In genomic region chr5:114007753-114008453, GRCm38 (mm10) we compare ENCODE assay signal across 38 mouse cellular contexts. TPM values are rescaled to one million over a fixed set of nuclear protein-coding genes. Genes with fewer than 3 reads are reported as not detected.
DNase-seq lines count a peak whose midpoint lies in the region; ATAC-seq and TF ChIP-seq lines count a peak whose summit lies in the region.
"Had no signal": no experiment of that assay in that cellular context is flagged by ENCODE, and none has a peak within 500 bp of the region (broad histone marks: within the 10 kb centered on the region; RNA-seq: fewer than 3 reads in every experiment).

No protein-coding gene starts in this region.

- peak; percentile 47 to 56 for DNase-seq in cerebellum, postnatal 10 days
- DNase-seq in cerebellum, adult 8-10 months, result no peak
- no peak for DNase-seq in hindbrain, embryonic 14.5 days (ENCODE audit: low spot score)
- DNase-seq in midbrain, postnatal 0 days (ENCODE audit: low spot score), result peak; percentile 31
- no peak for DNase-seq in B cell, adult 2 months
- DNase-seq: adrenal gland, adult 8-10 months; gastrocnemius, postnatal 10 days; heart, postnatal 10 days; kidney, adult 11 months; liver, embryonic 13.5 days; lung, adult 18-20 months; lung, postnatal 4 days; midbrain, embryonic 14.5 days; right cerebral cortex, postnatal 4 days; thymus, adult 18-20 months; thymus, postnatal 25 days had no signal

- TF ChIP-seq CTCF in midbrain, postnatal 0 days (IDR thresholded peaks at IDR 0.05), result no peak

- no peaks in the 10 kb centered on the region for H3K9me3 ChIP-seq in hindbrain, embryonic 16.5 days (ENCODE audit: control insufficient read depth, low read length)
- no peaks in the 10 kb centered on the region for H3K9me3 ChIP-seq in hindbrain, embryonic 14.5 days (ENCODE audit: control insufficient read depth, low read length)
- H3K9me3 ChIP-seq in midbrain, postnatal 0 days (ENCODE audit: low read length), result no peaks in the 10 kb centered on the region
- no peaks in the 10 kb centered on the region for H3K9me3 ChIP-seq in midbrain, embryonic 15.5 days
- H3K9me3 ChIP-seq: embryonic facial prominence, embryonic 13.5 days; heart, embryonic 13.5 days; kidney, embryonic 15.5 days; limb, embryonic 15.5 days; liver, embryonic 13.5 days; megakaryocyte, embryonic 14.5 days had no signal

- no peak overlapping the region for H3K27ac ChIP-seq in hindbrain, embryonic 16.5 days (ENCODE audit: low read depth, low read length)
- H3K27ac ChIP-seq in hindbrain, embryonic 14.5 days, result no peak overlapping the region
- H3K27ac ChIP-seq in midbrain, postnatal 0 days (ENCODE audit: low read depth, low read length), result no peak overlapping the region
- H3K27ac ChIP-seq in midbrain, embryonic 15.5 days, result no peak overlapping the region
- H3K27ac ChIP-seq: embryonic facial prominence, embryonic 13.5 days; heart, embryonic 13.5 days; kidney, embryonic 15.5 days; layer of hippocampus, adult 2 months; left cerebral cortex, adult 2 months; limb, embryonic 15.5 days; liver, embryonic 13.5 days; stomach, postnatal 0 days had no signal

- ATAC-seq in hindbrain, embryonic 16.5 days, result peak; percentile 50
- no peak for ATAC-seq in hindbrain, embryonic 14.5 days (ENCODE audit: low FRiP score)
- ATAC-seq in midbrain, postnatal 0 days (ENCODE audit: low FRiP score), result peak; percentile 41; the same call in 1 of the 2 replicates
- no peak for ATAC-seq in midbrain, embryonic 15.5 days (replicated peaks)
- ATAC-seq: inflammation-experienced regulatory T-cells, adult 6 months; lung, postnatal 0 days had no signal

- H3K9ac ChIP-seq in hindbrain, embryonic 16.5 days (ENCODE audit: low read depth, low read length), result no peak overlapping the region
- H3K9ac ChIP-seq in hindbrain, embryonic 14.5 days, result no peak overlapping the region
- no peak overlapping the region for H3K9ac ChIP-seq in midbrain, postnatal 0 days (replicated peaks; ENCODE audit: low read length, poor library complexity, severe bottlenecking)
- H3K9ac ChIP-seq in midbrain, embryonic 15.5 days, result no peak overlapping the region
- H3K9ac ChIP-seq: embryonic facial prominence, embryonic 13.5 days; heart, embryonic 13.5 days; kidney, embryonic 15.5 days; limb, embryonic 15.5 days; liver, embryonic 13.5 days had no signal

- no peaks in the 10 kb centered on the region for H3K36me3 ChIP-seq in hindbrain, embryonic 16.5 days (ENCODE audit: control insufficient read depth, insufficient read depth, low read length)
- no peaks in the 10 kb centered on the region for H3K36me3 ChIP-seq in hindbrain, embryonic 14.5 days (replicated peaks; ENCODE audit: control insufficient read depth, insufficient read depth)
- H3K36me3 ChIP-seq in midbrain, postnatal 0 days (ENCODE audit: insufficient read depth, low read length), result no peaks in the 10 kb centered on the region
- no peaks in the 10 kb centered on the region for H3K36me3 ChIP-seq in midbrain, embryonic 15.5 days (replicated peaks)
- H3K36me3 ChIP-seq: embryonic facial prominence, embryonic 13.5 days; heart, embryonic 13.5 days; kidney, embryonic 15.5 days; limb, embryonic 15.5 days; liver, embryonic 13.5 days had no signal

- H3K4me3 ChIP-seq in hindbrain, embryonic 16.5 days (ENCODE audit: low read length), result no peak overlapping the region
- no peak overlapping the region for H3K4me3 ChIP-seq in hindbrain, embryonic 14.5 days (replicated peaks; ENCODE audit: low read length)
- H3K4me3 ChIP-seq in midbrain, postnatal 0 days (ENCODE audit: low read depth, low read length), result no peak overlapping the region
- no peak overlapping the region for H3K4me3 ChIP-seq in midbrain, embryonic 15.5 days
- H3K4me3 ChIP-seq: embryonic facial prominence, embryonic 13.5 days; erythroblast, embryonic 14.5 days; heart, embryonic 13.5 days; kidney, embryonic 15.5 days; layer of hippocampus, adult 2 months; left cerebral cortex, adult 2 months; limb, embryonic 15.5 days; liver, embryonic 13.5 days; megakaryocyte, embryonic 14.5 days had no signal

- H3K4me2 ChIP-seq in hindbrain, embryonic 16.5 days (ENCODE audit: low read length), result no peak overlapping the region
- no peak overlapping the region for H3K4me2 ChIP-seq in hindbrain, embryonic 14.5 days (replicated peaks)
- no peak overlapping the region for H3K4me2 ChIP-seq in midbrain, postnatal 0 days (ENCODE audit: low read depth, low read length, poor library complexity, severe bottlenecking)
- H3K4me2 ChIP-seq in midbrain, embryonic 15.5 days, result no peak overlapping the region
- H3K4me2 ChIP-seq: embryonic facial prominence, embryonic 13.5 days; heart, embryonic 13.5 days; kidney, embryonic 15.5 days; limb, embryonic 15.5 days; liver, embryonic 13.5 days had no signal

- WGBS in hindbrain, embryonic 16.5 days, result 75% methylated on average over 12 of the region's 12 CpGs
- WGBS in hindbrain, embryonic 14.5 days, result 72% methylated on average over 12 of the region's 12 CpGs
- 66% methylated on average over 12 of the region's 12 CpGs for WGBS in midbrain, postnatal 0 days
- WGBS in midbrain, embryonic 15.5 days, result 78% methylated on average over 12 of the region's 12 CpGs

- H3K4me1 ChIP-seq in hindbrain, embryonic 16.5 days (ENCODE audit: control insufficient read depth, insufficient read depth, low read depth, low read length), result no peaks in the 10 kb centered on the region
- H3K4me1 ChIP-seq in hindbrain, embryonic 14.5 days (replicated peaks; ENCODE audit: control insufficient read depth, insufficient read depth, low read length), result no peaks in the 10 kb centered on the region
- H3K4me1 ChIP-seq in midbrain, postnatal 0 days (ENCODE audit: insufficient read depth, low read length), result no peaks in the 10 kb centered on the region
- no peaks in the 10 kb centered on the region for H3K4me1 ChIP-seq in midbrain, embryonic 15.5 days
- H3K4me1 ChIP-seq: embryonic facial prominence, embryonic 13.5 days; heart, embryonic 13.5 days; limb, embryonic 15.5 days had no signal

- H3K27me3 ChIP-seq in hindbrain, embryonic 16.5 days (replicated peaks; ENCODE audit: control insufficient read depth, insufficient read depth, low read length), result no peaks in the 10 kb centered on the region
- no peaks in the 10 kb centered on the region for H3K27me3 ChIP-seq in hindbrain, embryonic 14.5 days (ENCODE audit: control insufficient read depth, insufficient read depth, low read length)
- no peaks in the 10 kb centered on the region for H3K27me3 ChIP-seq in midbrain, postnatal 0 days (ENCODE audit: insufficient read depth, low read length)
- no peaks in the 10 kb centered on the region for H3K27me3 ChIP-seq in midbrain, embryonic 15.5 days (replicated peaks)
- H3K27me3 ChIP-seq: CH12.LX; embryonic facial prominence, embryonic 13.5 days; kidney, embryonic 15.5 days; limb, embryonic 15.5 days; liver, embryonic 13.5 days had no signal

RNA-seq across cellular contexts. Expression of gene Dao, which starts 4.4 kb away (rescaled TPM):
- not detected in 2 replicates for polyA plus RNA-seq in hindbrain, embryonic 16.5 days (2015; fragmentation: Nextera tagmentation; extraction: Ambion mirVana)
- polyA plus RNA-seq in hindbrain, embryonic 14.5 days (2014; fragmentation: Nextera tagmentation; extraction: Ambion mirVana), result not detected in 2 replicates
- not detected in 2 replicates for total RNA-seq in midbrain, postnatal 0 days (2014; rRNA removed)
- 0.09 TPM in 1 of 2 replicates, not detected in the other for polyA plus RNA-seq in midbrain, postnatal 0 days (2015; fragmentation: Nextera tagmentation; extraction: Ambion mirVana)
- polyA plus RNA-seq in midbrain, embryonic 15.5 days (2015; fragmentation: Nextera tagmentation; extraction: Ambion mirVana), result not detected in 2 replicates
- total RNA-seq: adrenal gland, adult 8-10 months; gastrocnemius, postnatal 10 days; heart, adult 8-10 months; heart, postnatal 10 days; hematopoietic stem cell, adult 5-6 weeks; layer of hippocampus, adult 2 months; layer of hippocampus, postnatal 14 days; left cerebral cortex, adult 2 months; left cerebral cortex, postnatal 36 days; neutrophil, adult 5-6 weeks had no signal
- polyA plus RNA-seq: C2C12; embryonic facial prominence, embryonic 13.5 days; erythroblast, embryonic 14.5 days; forebrain, embryonic 11.5 days; heart, embryonic 13.5 days; inflammation-experienced regulatory T-cells, adult 6 months; limb, embryonic 15.5 days; liver, embryonic 13.5 days; lung, postnatal 0 days; midbrain, embryonic 14.5 days; neural tube, embryonic 11.5 days had no signal

RNA-seq across cellular contexts. Expression of gene Ssh1, which starts 14.2 kb away (rescaled TPM):
- polyA plus RNA-seq in hindbrain, embryonic 16.5 days (2015; fragmentation: Nextera tagmentation; extraction: Ambion mirVana), result 9.6 and 13.2 TPM in 2 replicates
- polyA plus RNA-seq in hindbrain, embryonic 14.5 days (2014; fragmentation: Nextera tagmentation; extraction: Ambion mirVana), result 17.8 and 19.4 TPM in 2 replicates
- total RNA-seq in midbrain, postnatal 0 days (2014; rRNA removed), result 14.0 and 14.3 TPM in 2 replicates
- 9.8 and 12.4 TPM in 2 replicates for polyA plus RNA-seq in midbrain, postnatal 0 days (2015; fragmentation: Nextera tagmentation; extraction: Ambion mirVana)
- 11.7 and 15.1 TPM in 2 replicates for polyA plus RNA-seq in midbrain, embryonic 15.5 days (2015; fragmentation: Nextera tagmentation; extraction: Ambion mirVana)

RNA-seq across cellular contexts. Expression of gene Usp30, which starts 57.4 kb away (rescaled TPM):
- polyA plus RNA-seq in hindbrain, embryonic 16.5 days (2015; fragmentation: Nextera tagmentation; extraction: Ambion mirVana), result 18.6 and 20.7 TPM in 2 replicates
- polyA plus RNA-seq in hindbrain, embryonic 14.5 days (2014; fragmentation: Nextera tagmentation; extraction: Ambion mirVana), result 15.3 and 16.6 TPM in 2 replicates
- 45.3 and 56.3 TPM in 2 replicates for total RNA-seq in midbrain, postnatal 0 days (2014; rRNA removed)
- 19.3 and 20.6 TPM in 2 replicates for polyA plus RNA-seq in midbrain, postnatal 0 days (2015; fragmentation: Nextera tagmentation; extraction: Ambion mirVana)
- 20.7 and 22.1 TPM in 2 replicates for polyA plus RNA-seq in midbrain, embryonic 15.5 days (2015; fragmentation: Nextera tagmentation; extraction: Ambion mirVana)

Comparison
In these comparisons a context has a peak if more than half of its experiments do, and no peak if none do; other contexts are left out.
1. DNase-seq: peak in cerebellum, postnatal 10 days (2 of 2) and midbrain, postnatal 0 days (single experiment); none in cerebellum, adult 8-10 months (single experiment), hindbrain, embryonic 14.5 days (single experiment) and B cell, adult 2 months (0 of 2).
2. ATAC-seq: peak in hindbrain, embryonic 16.5 days (single experiment) and midbrain, postnatal 0 days (single experiment); none in hindbrain, embryonic 14.5 days (single experiment) and midbrain, embryonic 15.5 days (single experiment).